Mouse (Mus musculus) heart, adult 2 months (tissue): ENCODE data around the gene Wbp11.

Source experiments
- CTCF ChIP-seq: fragments of 200-600 bp; IDR thresholded peaks from 2 replicates; pipeline ENCODE4 v1.8.1; 2022; ENCODE audit warnings: antibody characterized with exemption, mild to moderate bottlenecking, moderate library complexity
- POLR2A ChIP-seq: fragments of 200-500 bp; IDR thresholded peaks from 2 replicates; pipeline ENCODE4 v1.6.1; 2011; ENCODE audit warnings: mild to moderate bottlenecking, low read depth, low read length, control low read depth; ENCODE audit not compliant: insufficient read depth

- TF ChIP-seq POLR2A, result no peak
- no peak for TF ChIP-seq CTCF
Measured at GRCm38 (mm10) chr6:136803093-136803738, 24.8 kb downstream of the Wbp11 start.
